Mouse (Mus musculus): ENCODE data around the gene Hoxa11. TPM values are rescaled to one million over a fixed set of nuclear protein-coding genes. Genes with fewer than 3 reads are reported as not detected.
A peak's percentile ranks its signal among the peaks of the same experiment; 100 is the strongest.

The Hoxa11 gene
- total and polyA plus RNA-seq, 2 experiments from 2014 or later: not detected

DNA sequence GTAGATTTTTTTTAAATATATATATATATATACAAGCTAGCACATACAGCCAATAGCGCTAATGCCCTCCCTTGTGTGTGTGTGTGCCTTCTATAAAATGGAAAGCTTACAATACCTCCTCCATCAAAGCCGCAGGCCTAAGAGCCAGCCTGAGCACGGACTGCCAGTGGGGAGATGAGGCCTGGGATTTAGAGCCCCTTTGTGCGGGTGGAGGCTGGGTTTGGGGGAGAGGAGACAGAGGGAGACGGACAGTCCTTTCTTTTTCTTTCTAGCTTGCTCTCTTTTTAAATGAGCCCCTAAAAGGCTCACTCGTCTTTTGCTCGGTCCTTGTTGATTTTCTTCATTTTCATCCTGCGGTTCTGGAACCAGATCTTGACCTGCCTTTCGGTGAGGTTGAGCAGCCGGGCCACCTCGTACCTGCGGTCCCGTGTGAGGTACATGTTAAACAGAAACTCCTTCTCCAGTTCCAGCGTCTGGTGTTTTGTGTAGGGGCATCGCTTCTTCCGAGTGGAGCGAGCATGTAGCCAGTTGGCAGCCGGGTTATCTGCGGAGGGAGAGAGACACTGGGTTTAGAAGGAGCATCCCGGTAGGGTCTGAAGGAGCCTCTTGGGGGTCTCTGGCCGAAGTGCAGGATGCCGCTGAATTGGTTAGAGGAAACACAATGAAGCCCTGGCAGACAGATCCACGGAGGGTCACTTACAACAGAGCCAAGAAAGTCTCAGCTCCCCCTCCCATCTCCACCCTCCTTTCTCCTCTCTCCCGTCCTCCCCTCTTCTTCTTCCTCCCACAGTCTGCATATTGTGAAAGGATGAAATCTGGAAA, 21.5 kb downstream of the Hoxa11 start:
- Histone ChIP-seq H3K36me3 (ENCODE audit: insufficient read depth, low read length) (no peaks in the 10 kb centered on the region), H3K4me2 (ENCODE audit: low read depth, low read length) (no peak overlapping the region), H3K4me1 (ENCODE audit: insufficient read depth, low read length) (no peaks in the 10 kb centered on the region), H3K4me3 (ENCODE audit: low read length) (no peak overlapping the region), H3K27ac (no peak overlapping the region), H3K9me3 (ENCODE audit: low read length) (no peaks in the 10 kb centered on the region), H3K9ac (replicated peaks; ENCODE audit: low read length) (no peak overlapping the region), H3K27me3 (ENCODE audit: insufficient read depth, low read length) (peaks cover 93% of the 10 kb centered on the region)
- 2% methylated on average over 24 of the region's 24 CpGs for WGBS
- ATAC-seq: no peak
- DNase-seq (ENCODE audit: low spot score): no peak
- no peak for TF ChIP-seq CTCF (IDR thresholded peaks at IDR 0.05; ENCODE audit: low read depth)

DNA sequence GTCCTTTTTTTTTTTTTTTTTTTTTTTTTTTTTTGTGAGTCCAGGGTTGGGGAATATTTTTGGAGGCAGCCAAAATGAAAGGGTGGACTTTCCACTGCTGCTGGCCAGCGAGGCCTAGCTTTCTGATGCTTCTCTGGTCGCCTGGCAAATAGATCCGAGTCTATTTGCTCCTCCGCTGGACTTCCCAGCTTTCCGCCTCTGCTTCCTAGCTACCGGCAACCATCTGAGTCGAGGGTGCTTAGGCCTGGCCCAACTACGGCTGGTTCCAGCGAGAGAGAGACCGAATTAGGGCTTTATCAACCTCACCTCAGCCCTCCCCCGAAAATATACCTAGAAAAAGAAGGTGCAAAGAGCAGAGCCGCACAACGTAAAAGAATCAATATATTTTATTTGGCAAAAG, 22.9 kb downstream of the Hoxa11 start:
- no peak for ATAC-seq
- H3K36me3 ChIP-seq (ENCODE audit: insufficient read depth, low read length): no peaks in the 10 kb centered on the region
- H3K27ac ChIP-seq: no peak overlapping the region
- H3K27me3 ChIP-seq (ENCODE audit: insufficient read depth, low read length): peaks cover 96% of the 10 kb centered on the region
- TF ChIP-seq CTCF (IDR thresholded peaks at IDR 0.05; ENCODE audit: low read depth): no peak
- no peaks in the 10 kb centered on the region for H3K4me1 ChIP-seq (ENCODE audit: insufficient read depth, low read length)
- H3K4me2 ChIP-seq (ENCODE audit: low read depth, low read length): no peak overlapping the region
- DNase-seq (ENCODE audit: low spot score): no peak
- H3K9me3 ChIP-seq (ENCODE audit: low read length): no peaks in the 10 kb centered on the region
- WGBS: 21% methylated on average over 13 of the region's 13 CpGs
- H3K4me3 ChIP-seq (ENCODE audit: low read length): no peak overlapping the region
- H3K9ac ChIP-seq (replicated peaks; ENCODE audit: low read length): no peak overlapping the region

DNA sequence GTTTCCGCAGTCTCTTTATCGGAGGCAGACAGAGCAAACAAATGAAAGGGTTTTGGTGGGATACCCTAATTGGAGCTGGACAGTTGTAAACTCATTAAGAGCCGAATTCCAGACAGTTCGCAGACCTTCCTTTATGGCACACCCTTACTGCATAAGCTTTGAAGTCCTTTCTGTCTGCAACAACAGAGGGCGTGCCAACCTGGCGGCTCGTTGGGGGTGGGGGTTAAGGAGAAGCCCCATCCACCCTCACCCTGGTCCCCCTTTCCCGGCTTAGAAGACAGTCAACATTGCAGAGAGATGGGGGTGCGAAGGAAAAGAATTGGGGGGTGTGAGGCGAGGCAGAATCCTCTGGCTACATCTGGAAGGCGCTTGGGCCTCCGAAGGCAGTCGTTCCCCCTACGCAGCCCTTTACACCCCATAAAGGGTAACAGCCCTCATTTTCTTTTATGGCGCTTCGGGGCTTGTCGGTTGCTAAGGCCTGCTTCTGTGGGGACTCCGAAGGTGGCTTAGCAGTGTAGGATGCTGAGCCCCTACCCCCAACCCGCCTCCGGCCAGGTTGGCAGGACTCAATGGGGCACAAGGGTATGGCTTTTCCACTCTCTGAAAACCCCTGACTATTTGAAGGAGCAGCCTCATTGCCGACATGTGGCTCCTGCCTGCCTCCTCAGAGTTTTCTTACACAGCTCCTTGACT, 23.5 kb downstream of the Hoxa11 start:
- peak overlapping the region; percentile 84; the same call in 1 of the 2 replicates for H3K4me2 ChIP-seq (ENCODE audit: low read depth, low read length)
- peaks cover 96% of the 10 kb centered on the region for H3K27me3 ChIP-seq (ENCODE audit: insufficient read depth, low read length)
- no peaks in the 10 kb centered on the region for H3K9me3 ChIP-seq (ENCODE audit: low read length)
- H3K4me1 ChIP-seq (ENCODE audit: insufficient read depth, low read length): no peaks in the 10 kb centered on the region
- no peak for TF ChIP-seq CTCF (IDR thresholded peaks at IDR 0.05; ENCODE audit: low read depth)
- no peak overlapping the region for H3K9ac ChIP-seq (replicated peaks; ENCODE audit: low read length)
- H3K27ac ChIP-seq: no peak overlapping the region
- H3K4me3 ChIP-seq (ENCODE audit: low read length): peak overlapping the region; percentile 49
- WGBS: 8% methylated on average over 21 of the region's 21 CpGs
- no peaks in the 10 kb centered on the region for H3K36me3 ChIP-seq (ENCODE audit: insufficient read depth, low read length)
- ATAC-seq (peak; percentile 27; the same call in 1 of the 2 replicates), DNase-seq (ENCODE audit: low spot score) (no peak)

DNA sequence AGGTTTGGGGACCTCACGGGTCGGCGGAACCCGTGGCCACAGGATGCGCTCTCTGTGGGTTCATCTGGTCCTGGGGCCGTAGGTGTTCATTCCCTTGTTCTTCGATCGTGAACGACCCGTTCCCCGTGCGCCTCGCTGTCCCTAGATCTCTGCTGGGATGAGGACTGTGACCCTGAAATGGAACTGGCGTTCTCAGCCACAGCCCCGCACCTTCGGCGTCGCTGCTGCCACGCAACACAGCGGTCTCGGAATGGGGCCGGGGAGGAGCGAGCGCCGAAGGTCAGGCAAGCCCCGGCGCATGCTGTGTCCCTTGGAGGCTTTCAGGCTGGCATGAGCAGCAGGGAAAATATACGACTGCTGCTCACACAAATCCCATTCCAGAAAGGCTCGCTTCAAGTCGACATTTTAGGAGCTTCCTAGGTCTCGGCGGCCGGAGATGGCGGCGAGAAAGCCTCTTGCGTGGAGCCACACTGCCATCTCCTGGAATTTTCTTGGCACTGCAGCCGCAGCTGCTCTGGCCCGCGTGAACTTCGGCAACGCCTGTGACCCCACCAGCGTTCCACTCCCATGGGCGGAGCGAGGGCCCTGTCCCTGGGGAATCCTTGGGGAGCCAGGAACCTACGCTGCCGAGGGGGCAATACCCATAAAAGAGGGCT, 24.1 kb downstream of the Hoxa11 start, which contains the start of gene Hoxa7:
Gene Hoxa7, minus strand, starts transcription at position 518 of the 656 bp plus-strand sequence.
- ATAC-seq: peak; percentile 75
- Histone ChIP-seq H3K4me3 (ENCODE audit: low read length) (peak within 1 kb of the TSS; percentile 49), H3K36me3 (ENCODE audit: insufficient read depth, low read length) (no peaks in the 10 kb centered on the region), H3K9ac (replicated peaks; ENCODE audit: low read length) (peak within 1 kb of the TSS; percentile 43; the same call in 1 of the 2 replicates), H3K27ac (no peak within 1 kb of the TSS), H3K4me1 (ENCODE audit: insufficient read depth, low read length) (no peaks in the 10 kb centered on the region), H3K27me3 (ENCODE audit: insufficient read depth, low read length) (peaks cover 96% of the 10 kb centered on the region), H3K4me2 (ENCODE audit: low read depth, low read length) (peak within 1 kb of the TSS; percentile 84), H3K9me3 (ENCODE audit: low read length) (no peaks in the 10 kb centered on the region)
- WGBS: 1% methylated on average over 46 of the region's 46 CpGs
- DNase-seq (ENCODE audit: low spot score): peak; percentile 91
- peak; percentile 99 for TF ChIP-seq CTCF (IDR thresholded peaks at IDR 0.05; ENCODE audit: low read depth)

DNA sequence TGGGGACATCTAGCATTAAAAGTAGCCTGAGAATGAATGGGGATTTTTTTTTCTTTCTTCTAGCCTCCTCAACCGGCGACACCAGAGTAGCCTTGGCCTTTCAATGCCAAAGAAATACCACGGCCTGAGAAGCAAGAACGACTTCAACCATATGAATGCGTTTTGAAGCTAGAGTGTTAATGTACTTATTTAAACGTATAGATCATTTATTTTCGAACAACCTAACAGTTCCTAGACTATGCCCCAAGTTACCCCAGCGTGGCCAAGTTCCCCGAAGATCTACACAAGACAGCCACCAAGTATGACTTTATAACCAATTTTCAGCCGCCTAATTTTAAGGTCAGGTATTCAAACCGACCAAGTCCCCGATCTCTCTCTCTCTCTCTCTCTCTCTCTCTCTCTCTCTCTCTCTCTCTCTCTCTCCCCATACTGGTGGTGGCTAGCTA, 24.7 kb downstream of the Hoxa11 start:
- Histone ChIP-seq H3K27ac (no peak overlapping the region), H3K4me1 (ENCODE audit: insufficient read depth, low read length) (no peaks in the 10 kb centered on the region), H3K9ac (replicated peaks; ENCODE audit: low read length) (no peak overlapping the region), H3K4me2 (ENCODE audit: low read depth, low read length) (peak overlapping the region; percentile 84), H3K27me3 (ENCODE audit: insufficient read depth, low read length) (peaks cover 96% of the 10 kb centered on the region), H3K4me3 (ENCODE audit: low read length) (peak overlapping the region; percentile 49), H3K9me3 (ENCODE audit: low read length) (no peaks in the 10 kb centered on the region), H3K36me3 (ENCODE audit: insufficient read depth, low read length) (no peaks in the 10 kb centered on the region)
- no peak for ATAC-seq
- no peak for TF ChIP-seq CTCF (IDR thresholded peaks at IDR 0.05; ENCODE audit: low read depth)
- 5% methylated on average over 12 of the region's 12 CpGs for WGBS
- no peak for DNase-seq (ENCODE audit: low spot score)

DNA sequence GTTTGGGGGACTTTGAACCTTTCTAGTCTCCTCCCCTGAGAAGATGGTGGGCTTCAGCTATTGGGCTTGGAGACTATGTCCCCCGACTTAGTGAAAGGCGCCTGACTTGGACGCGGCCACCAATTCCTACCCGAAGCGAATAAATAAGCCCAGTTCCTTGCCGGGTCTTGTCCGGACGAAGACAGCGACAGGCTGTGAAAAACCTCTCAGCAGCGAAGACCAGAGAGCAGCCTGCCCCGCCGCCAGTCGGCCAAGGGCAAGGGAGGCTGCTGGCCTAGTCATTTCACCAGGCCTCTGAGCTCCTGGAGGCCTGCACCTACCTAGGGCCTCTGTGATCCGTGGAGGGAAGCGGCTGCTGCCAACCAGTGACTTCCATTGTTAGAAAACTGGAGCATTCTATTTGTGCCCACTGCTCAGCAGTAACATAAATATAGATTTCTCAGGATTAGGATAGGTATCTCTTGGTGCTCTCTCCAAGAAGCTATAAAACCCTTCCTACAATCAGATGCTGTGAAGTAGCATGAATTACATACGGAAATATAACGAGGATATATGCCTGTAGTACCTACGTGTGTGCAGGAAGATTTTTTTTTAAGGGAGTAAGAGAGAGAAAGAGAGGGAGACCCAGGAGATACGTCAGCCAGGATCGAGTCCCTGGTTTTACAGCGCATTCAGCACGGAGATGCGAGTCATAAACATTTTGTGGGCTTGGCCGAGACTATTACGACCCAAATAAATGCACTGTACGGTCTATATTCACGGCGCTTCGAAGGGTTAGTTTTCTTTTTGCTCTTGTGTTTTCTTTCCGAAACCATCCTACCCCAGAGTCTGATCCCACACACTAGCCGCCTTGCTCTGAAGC, 25.4 kb downstream of the Hoxa11 start:
- TF ChIP-seq CTCF (IDR thresholded peaks at IDR 0.05; ENCODE audit: low read depth): no peak
- H3K27ac ChIP-seq: no peak overlapping the region
- H3K4me1 ChIP-seq (ENCODE audit: insufficient read depth, low read length): no peaks in the 10 kb centered on the region
- H3K9ac ChIP-seq (replicated peaks; ENCODE audit: low read length): no peak overlapping the region
- DNase-seq (ENCODE audit: low spot score): no peak
- no peak overlapping the region for H3K4me3 ChIP-seq (ENCODE audit: low read length)
- H3K9me3 ChIP-seq (ENCODE audit: low read length): no peaks in the 10 kb centered on the region
- 16% methylated on average over 32 of the region's 32 CpGs for WGBS
- no peak for ATAC-seq
- H3K4me2 ChIP-seq (ENCODE audit: low read depth, low read length): no peak overlapping the region
- no peaks in the 10 kb centered on the region for H3K36me3 ChIP-seq (ENCODE audit: insufficient read depth, low read length)
- H3K27me3 ChIP-seq (ENCODE audit: insufficient read depth, low read length): peaks cover 96% of the 10 kb centered on the region
